Mouse (Mus musculus): ENCODE data around the gene Hmcn2. TPM values are rescaled to one million over a fixed set of nuclear protein-coding genes. Genes with fewer than 3 reads are reported as not detected.
A peak's percentile ranks its signal among the peaks of the same experiment; 100 is the strongest.

Hmcn2 gene
- polyA plus RNA-seq, 1 experiment = 0.40 TPM

DNA sequence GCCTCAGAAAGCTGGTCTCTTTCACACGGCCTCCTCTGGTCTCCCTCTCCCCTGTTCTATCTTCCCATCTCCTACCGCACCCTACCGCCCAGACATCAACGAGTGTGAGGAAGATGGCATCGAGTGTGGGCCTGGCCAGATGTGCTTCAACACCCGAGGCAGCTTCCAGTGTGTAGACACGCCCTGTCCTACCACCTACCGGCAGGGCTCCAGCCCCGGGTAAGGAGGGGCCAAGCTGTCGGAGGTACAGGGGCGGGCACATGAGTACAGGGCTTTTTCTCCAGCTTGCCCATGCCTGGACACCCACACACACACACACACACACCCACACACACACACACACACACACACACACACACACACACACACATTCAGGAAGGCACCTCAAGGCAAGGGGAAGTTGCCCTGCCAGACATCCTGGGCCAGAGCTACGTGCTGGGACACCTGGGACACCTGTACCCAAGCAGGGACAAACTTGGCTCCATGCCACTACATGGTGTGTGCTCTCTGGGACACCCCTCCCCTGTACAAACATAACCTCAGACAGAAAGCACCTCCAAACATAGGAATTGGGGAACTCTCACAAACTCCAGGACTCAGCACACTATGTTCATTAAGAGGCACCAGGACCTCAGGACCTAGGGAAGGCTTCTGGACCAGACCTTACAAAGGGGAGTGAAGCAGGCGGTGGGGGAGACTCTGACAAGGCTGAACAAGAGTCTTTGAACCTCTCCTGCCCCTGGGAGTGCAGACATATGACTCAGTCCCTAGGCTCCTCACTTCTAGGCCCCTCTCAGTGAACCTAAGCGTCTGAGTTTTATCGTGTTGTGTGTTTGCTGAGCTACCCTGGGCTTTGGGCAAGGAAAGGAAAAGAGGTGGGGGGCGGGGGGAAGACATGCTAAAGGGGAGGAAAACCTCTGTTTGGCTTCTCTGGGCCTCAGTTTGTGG is 145.0 kb downstream of the Hmcn2 start:
- Histone ChIP-seq H3K9me3 (no peaks in the 10 kb centered on the region), H3K4me1 (peaks cover 30% of the 10 kb centered on the region), H3K27me3 (replicated peaks) (peaks cover 91% of the 10 kb centered on the region), H3K36me3 (replicated peaks; ENCODE audit: low read length) (no peaks in the 10 kb centered on the region), H3K4me3 (replicated peaks) (no peak overlapping the region)
- TF ChIP-seq GATA1 (IDR thresholded peaks at IDR 0.05; ENCODE audit: borderline replicate concordance, low read length) (no peak), FLI1 (IDR thresholded peaks at IDR 0.05; ENCODE audit: low read length) (no peak)

GRCm38 (mm10) chr2:31460025-31460571 is 145.9 kb downstream of the Hmcn2 start:
- Histone ChIP-seq H3K4me3 (replicated peaks) (peak overlapping the region; percentile 90), H3K9me3 (no peaks in the 10 kb centered on the region), H3K4me1 (peaks cover 37% of the 10 kb centered on the region), H3K27me3 (replicated peaks) (peaks cover 91% of the 10 kb centered on the region), H3K36me3 (replicated peaks; ENCODE audit: low read length) (no peaks in the 10 kb centered on the region)
- no peak for TF ChIP-seq GATA1 (IDR thresholded peaks at IDR 0.05; ENCODE audit: borderline replicate concordance, low read length)
- no peak for TF ChIP-seq FLI1 (IDR thresholded peaks at IDR 0.05; ENCODE audit: low read length)

GRCm38 (mm10) chr2:31460920-31461319 is 146.7 kb downstream of the Hmcn2 start:
- no peak overlapping the region for H3K4me3 ChIP-seq (replicated peaks)
- peaks cover 37% of the 10 kb centered on the region for H3K4me1 ChIP-seq
- peaks cover 83% of the 10 kb centered on the region for H3K27me3 ChIP-seq (replicated peaks)
- TF ChIP-seq FLI1 (IDR thresholded peaks at IDR 0.05; ENCODE audit: low read length) = no peak
- no peak for TF ChIP-seq GATA1 (IDR thresholded peaks at IDR 0.05; ENCODE audit: borderline replicate concordance, low read length)
- H3K36me3 ChIP-seq (replicated peaks; ENCODE audit: low read length) = no peaks in the 10 kb centered on the region
- no peaks in the 10 kb centered on the region for H3K9me3 ChIP-seq

DNA sequence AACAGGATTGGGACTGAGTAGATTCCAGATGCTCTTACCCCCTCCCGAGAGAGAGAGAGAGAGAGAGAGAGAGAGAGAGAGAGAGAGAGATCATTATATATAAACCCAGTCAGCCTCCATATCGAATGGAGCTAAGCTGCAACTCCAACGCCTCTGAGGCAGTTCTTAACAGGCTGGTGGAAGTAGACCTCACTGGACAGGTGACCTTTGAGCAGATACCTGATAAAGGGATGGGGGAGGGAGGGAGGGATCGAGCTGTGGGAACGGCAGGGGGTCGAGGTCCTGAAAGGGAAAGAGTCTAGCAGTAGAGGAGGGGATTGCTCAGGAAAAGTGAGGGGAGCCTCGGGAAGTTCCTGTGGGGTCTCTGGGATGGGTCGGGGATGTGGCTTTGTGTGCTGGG is 147.8 kb downstream of the Hmcn2 start:
- peaks cover 74% of the 10 kb centered on the region for H3K27me3 ChIP-seq (replicated peaks)
- no peaks in the 10 kb centered on the region for H3K36me3 ChIP-seq (replicated peaks; ENCODE audit: low read length)
- H3K4me1 ChIP-seq = peaks cover 45% of the 10 kb centered on the region
- no peaks in the 10 kb centered on the region for H3K9me3 ChIP-seq
- no peak overlapping the region for H3K4me3 ChIP-seq (replicated peaks)
- no peak for TF ChIP-seq FLI1 (IDR thresholded peaks at IDR 0.05; ENCODE audit: low read length)
- no peak for TF ChIP-seq GATA1 (IDR thresholded peaks at IDR 0.05; ENCODE audit: borderline replicate concordance, low read length)

GRCm38 (mm10) chr2:31463253-31463652 is 149.0 kb downstream of the Hmcn2 start:
- TF ChIP-seq GATA1 (IDR thresholded peaks at IDR 0.05; ENCODE audit: borderline replicate concordance, low read length) = no peak
- TF ChIP-seq FLI1 (IDR thresholded peaks at IDR 0.05; ENCODE audit: low read length) = no peak
- no peaks in the 10 kb centered on the region for H3K36me3 ChIP-seq (replicated peaks; ENCODE audit: low read length)
- H3K4me1 ChIP-seq = peaks cover 56% of the 10 kb centered on the region
- H3K4me3 ChIP-seq (replicated peaks) = no peak overlapping the region
- H3K27me3 ChIP-seq (replicated peaks) = peaks cover 63% of the 10 kb centered on the region
- no peaks in the 10 kb centered on the region for H3K9me3 ChIP-seq

DNA sequence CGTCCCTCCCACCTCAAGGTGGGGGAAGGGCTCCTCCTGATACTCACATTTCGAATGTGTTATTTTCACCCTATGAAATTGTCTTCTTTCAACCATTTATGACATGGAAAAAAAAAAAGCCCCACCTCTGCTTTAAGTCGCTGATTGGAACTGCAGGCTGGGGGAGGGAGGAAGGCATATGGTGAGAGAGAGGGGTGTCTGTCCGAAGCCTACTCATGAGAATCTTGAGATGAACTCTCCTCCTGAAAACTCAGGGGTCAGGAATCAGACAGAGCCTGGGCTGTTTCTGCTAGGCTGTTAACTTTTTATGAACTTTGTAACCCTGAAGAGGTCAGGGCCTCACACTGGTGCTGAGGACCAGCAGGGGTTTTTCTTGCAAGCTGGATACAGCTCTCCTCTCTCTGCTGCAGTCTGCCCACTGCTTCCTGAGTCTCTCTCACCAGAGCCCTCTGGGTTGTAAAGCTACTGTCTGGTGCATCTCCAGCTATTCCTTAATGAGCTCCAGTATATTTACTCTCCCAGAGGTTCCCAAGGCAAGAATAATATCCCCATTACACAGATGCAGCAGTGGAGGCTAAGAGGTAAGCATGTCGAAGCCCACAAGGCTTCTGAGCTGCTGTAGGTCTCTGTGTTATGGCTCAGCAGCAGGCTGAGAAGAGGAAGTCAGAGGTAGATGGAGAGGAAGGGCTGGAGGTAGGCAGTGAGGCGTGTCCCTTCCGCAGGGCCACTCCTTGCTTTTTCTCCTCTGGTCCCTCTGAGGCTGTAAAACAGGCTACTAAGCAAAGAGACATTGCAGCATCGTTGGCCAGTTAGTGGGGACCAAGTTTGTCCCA is 149.7 kb downstream of the Hmcn2 start:
- H3K4me1 ChIP-seq = peaks cover 59% of the 10 kb centered on the region
- no peak for TF ChIP-seq GATA1 (IDR thresholded peaks at IDR 0.05; ENCODE audit: borderline replicate concordance, low read length)
- TF ChIP-seq FLI1 (IDR thresholded peaks at IDR 0.05; ENCODE audit: low read length) = no peak

GRCm38 (mm10) chr2:31464529-31464910 is 150.3 kb downstream of the Hmcn2 start:
- Histone ChIP-seq H3K36me3 (replicated peaks; ENCODE audit: low read length) (no peaks in the 10 kb centered on the region), H3K4me3 (replicated peaks) (no peak overlapping the region), H3K9me3 (no peaks in the 10 kb centered on the region), H3K27me3 (replicated peaks) (peaks cover 63% of the 10 kb centered on the region), H3K4me1 (peaks cover 56% of the 10 kb centered on the region)
- no peak for TF ChIP-seq GATA1 (IDR thresholded peaks at IDR 0.05; ENCODE audit: borderline replicate concordance, low read length)
- TF ChIP-seq FLI1 (IDR thresholded peaks at IDR 0.05; ENCODE audit: low read length) = no peak

More for the DNA sequence above, 149.7 kb downstream of the Hmcn2 start:
- Histone ChIP-seq H3K27me3 (replicated peaks) (peaks cover 63% of the 10 kb centered on the region), H3K9me3 (no peaks in the 10 kb centered on the region), H3K4me3 (replicated peaks) (no peak overlapping the region), H3K36me3 (replicated peaks; ENCODE audit: low read length) (no peaks in the 10 kb centered on the region)

- no peak for TF ChIP-seq FLI1 (IDR thresholded peaks at IDR 0.05; ENCODE audit: low read length)
- TF ChIP-seq GATA1 (IDR thresholded peaks at IDR 0.05; ENCODE audit: borderline replicate concordance, low read length) = no peak
- Histone ChIP-seq H3K4me1 (peaks cover 70% of the 10 kb centered on the region), H3K4me3 (replicated peaks) (no peak overlapping the region), H3K9me3 (no peaks in the 10 kb centered on the region), H3K36me3 (replicated peaks; ENCODE audit: low read length) (no peaks in the 10 kb centered on the region), H3K27me3 (replicated peaks) (peaks cover 58% of the 10 kb centered on the region)
Measured at GRCm38 (mm10) chr2:31467457-31467856, 153.2 kb downstream of the Hmcn2 start.

DNA sequence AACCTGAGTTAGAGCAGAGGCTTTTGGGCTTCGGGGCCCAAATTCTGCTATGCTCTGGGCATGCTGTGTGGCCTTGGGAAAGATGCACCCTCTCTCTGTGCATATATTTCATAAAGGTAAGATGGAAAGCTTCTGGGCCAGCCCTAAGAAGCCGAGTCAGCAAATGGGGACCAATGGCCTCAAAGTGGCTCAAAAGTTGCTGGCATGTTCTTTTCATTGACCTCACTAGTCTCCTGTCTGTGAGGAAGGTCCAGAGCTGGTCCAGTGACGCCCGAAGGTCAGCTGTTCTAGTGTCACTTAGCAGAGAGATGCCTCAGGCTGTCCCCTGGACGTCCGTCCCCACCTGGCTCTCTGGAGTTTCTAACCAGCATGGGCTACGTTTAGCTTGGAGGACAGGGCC is 154.6 kb downstream of the Hmcn2 start:
- Histone ChIP-seq H3K36me3 (replicated peaks; ENCODE audit: low read length) (peaks cover 2% of the 10 kb centered on the region), H3K4me3 (replicated peaks) (no peak overlapping the region), H3K9me3 (0 out of 2 replicates have a peak, but pooled peaks cover 1% of the 10 kb centered on the region), H3K27me3 (replicated peaks) (peaks cover 46% of the 10 kb centered on the region), H3K4me1 (peaks cover 74% of the 10 kb centered on the region)
- TF ChIP-seq FLI1 (IDR thresholded peaks at IDR 0.05; ENCODE audit: low read length) = no peak
- no peak for TF ChIP-seq GATA1 (IDR thresholded peaks at IDR 0.05; ENCODE audit: borderline replicate concordance, low read length)
